Mouse (Mus musculus): ENCODE data around the gene Bean1. TPM values are rescaled to one million over a fixed set of nuclear protein-coding genes. Genes with fewer than 3 reads are reported as not detected.
A peak's percentile ranks its signal among the peaks of the same experiment; 100 is the strongest.

Gene Bean1
- 1.1 and 1.2 TPM in 2 replicates for polyA plus RNA-seq (2015; fragmentation: Nextera tagmentation; extraction: Ambion mirVana)

- Histone ChIP-seq H3K4me3 (replicated peaks; ENCODE audit: low read length) (peak within 1 kb of the TSS; percentile 62), H3K27me3 (ENCODE audit: control insufficient read depth, insufficient read depth, low read length) (peaks cover 31% of the 10 kb centered on the region), H3K27ac (ENCODE audit: low read length) (no peak within 1 kb of the TSS), H3K4me2 (ENCODE audit: low read depth, low read length) (peak within 1 kb of the TSS; percentile 92), H3K4me1 (ENCODE audit: control insufficient read depth, insufficient read depth, low read length) (peaks cover 7% of the 10 kb centered on the region; the same call in 1 of the 2 replicates), H3K36me3 (ENCODE audit: control insufficient read depth, insufficient read depth, low read length) (no peaks in the 10 kb centered on the region), H3K9me3 (replicated peaks; ENCODE audit: control insufficient read depth, low read length) (no peaks in the 10 kb centered on the region), H3K9ac (ENCODE audit: low read length) (peak within 1 kb of the TSS; percentile 76)
- peak; percentile 81 for ATAC-seq (ENCODE audit: insufficient read depth, low FRiP score)
- WGBS = 2% methylated on average over 80 of the region's 87 CpGs
Measured at GRCm38 (mm10) chr8:104170118-104171049, at the start of gene Bean1. Bean1 (plus strand) TSS chr8:104170442.

GRCm38 (mm10) chr8:104121640-104122416 is 48.4 kb upstream of the Bean1 start:
- 70% methylated on average over 12 of the region's 12 CpGs for WGBS
- no peak for ATAC-seq (ENCODE audit: insufficient read depth, low FRiP score)

GRCm38 (mm10) chr8:104123080-104123657 is 47.1 kb upstream of the Bean1 start:
- no peak overlapping the region for H3K9ac ChIP-seq (ENCODE audit: low read length)
- no peaks in the 10 kb centered on the region for H3K27me3 ChIP-seq (ENCODE audit: control insufficient read depth, insufficient read depth, low read length)
- H3K4me1 ChIP-seq (ENCODE audit: control insufficient read depth, insufficient read depth, low read length) = no peaks in the 10 kb centered on the region
- no peak overlapping the region for H3K4me3 ChIP-seq (replicated peaks; ENCODE audit: low read length)
- no peak for ATAC-seq (ENCODE audit: insufficient read depth, low FRiP score)
- H3K9me3 ChIP-seq (replicated peaks; ENCODE audit: control insufficient read depth, low read length) = no peaks in the 10 kb centered on the region
- H3K4me2 ChIP-seq (ENCODE audit: low read depth, low read length) = no peak overlapping the region
- H3K36me3 ChIP-seq (ENCODE audit: control insufficient read depth, insufficient read depth, low read length) = no peaks in the 10 kb centered on the region
- WGBS = 81% methylated on average over 2 of the region's 2 CpGs
- no peak overlapping the region for H3K27ac ChIP-seq (ENCODE audit: low read length)

More at GRCm38 (mm10) chr8:104121640-104122416, 48.4 kb upstream of the Bean1 start:
- no peaks in the 10 kb centered on the region for H3K4me1 ChIP-seq (ENCODE audit: control insufficient read depth, insufficient read depth, low read length)
- H3K27me3 ChIP-seq (ENCODE audit: control insufficient read depth, insufficient read depth, low read length) = no peaks in the 10 kb centered on the region
- H3K27ac ChIP-seq (ENCODE audit: low read length) = no peak overlapping the region
- no peak overlapping the region for H3K9ac ChIP-seq (ENCODE audit: low read length)
- no peaks in the 10 kb centered on the region for H3K9me3 ChIP-seq (replicated peaks; ENCODE audit: control insufficient read depth, low read length)
- H3K36me3 ChIP-seq (ENCODE audit: control insufficient read depth, insufficient read depth, low read length) = no peaks in the 10 kb centered on the region
- H3K4me2 ChIP-seq (ENCODE audit: low read depth, low read length) = no peak overlapping the region
- H3K4me3 ChIP-seq (replicated peaks; ENCODE audit: low read length) = no peak overlapping the region

- H3K4me2 ChIP-seq (ENCODE audit: low read depth, low read length) = no peak overlapping the region
- no peak overlapping the region for H3K4me3 ChIP-seq (replicated peaks; ENCODE audit: low read length)
- H3K9ac ChIP-seq (ENCODE audit: low read length) = no peak overlapping the region
- H3K27me3 ChIP-seq (ENCODE audit: control insufficient read depth, insufficient read depth, low read length) = no peaks in the 10 kb centered on the region
- no peaks in the 10 kb centered on the region for H3K36me3 ChIP-seq (ENCODE audit: control insufficient read depth, insufficient read depth, low read length)
- no peaks in the 10 kb centered on the region for H3K4me1 ChIP-seq (ENCODE audit: control insufficient read depth, insufficient read depth, low read length)
- no peak overlapping the region for H3K27ac ChIP-seq (ENCODE audit: low read length)
- WGBS = 74% methylated on average over 5 of the region's 5 CpGs
- H3K9me3 ChIP-seq (replicated peaks; ENCODE audit: control insufficient read depth, low read length) = no peaks in the 10 kb centered on the region
- no peak for ATAC-seq (ENCODE audit: insufficient read depth, low FRiP score)
Measured at GRCm38 (mm10) chr8:104124534-104124933, 45.7 kb upstream of the Bean1 start.

- 54% methylated on average over 4 of the region's 4 CpGs for WGBS
- Histone ChIP-seq H3K4me2 (ENCODE audit: low read depth, low read length) (no peak overlapping the region), H3K27me3 (ENCODE audit: control insufficient read depth, insufficient read depth, low read length) (no peaks in the 10 kb centered on the region)
Measured at GRCm38 (mm10) chr8:104127160-104127883, 42.9 kb upstream of the Bean1 start.

GRCm38 (mm10) chr8:104130916-104131315 is 39.3 kb upstream of the Bean1 start:
- no peaks in the 10 kb centered on the region for H3K4me1 ChIP-seq (ENCODE audit: control insufficient read depth, insufficient read depth, low read length)
- no peak overlapping the region for H3K27ac ChIP-seq (ENCODE audit: low read length)
- 94% methylated on average over 9 of the region's 9 CpGs for WGBS
- no peak for ATAC-seq (ENCODE audit: insufficient read depth, low FRiP score)
- no peaks in the 10 kb centered on the region for H3K27me3 ChIP-seq (ENCODE audit: control insufficient read depth, insufficient read depth, low read length)
- H3K9me3 ChIP-seq (replicated peaks; ENCODE audit: control insufficient read depth, low read length) = no peaks in the 10 kb centered on the region
- no peak overlapping the region for H3K4me3 ChIP-seq (replicated peaks; ENCODE audit: low read length)
- H3K9ac ChIP-seq (ENCODE audit: low read length) = no peak overlapping the region
- H3K36me3 ChIP-seq (ENCODE audit: control insufficient read depth, insufficient read depth, low read length) = no peaks in the 10 kb centered on the region
- H3K4me2 ChIP-seq (ENCODE audit: low read depth, low read length) = no peak overlapping the region

More at GRCm38 (mm10) chr8:104127160-104127883, 42.9 kb upstream of the Bean1 start:
- Histone ChIP-seq H3K4me1 (ENCODE audit: control insufficient read depth, insufficient read depth, low read length) (no peaks in the 10 kb centered on the region), H3K27ac (ENCODE audit: low read length) (no peak overlapping the region), H3K9me3 (replicated peaks; ENCODE audit: control insufficient read depth, low read length) (no peaks in the 10 kb centered on the region), H3K9ac (ENCODE audit: low read length) (no peak overlapping the region), H3K4me3 (replicated peaks; ENCODE audit: low read length) (no peak overlapping the region), H3K36me3 (ENCODE audit: control insufficient read depth, insufficient read depth, low read length) (no peaks in the 10 kb centered on the region)
- ATAC-seq (ENCODE audit: insufficient read depth, low FRiP score) = no peak

GRCm38 (mm10) chr8:104131414-104131975 is 38.7 kb upstream of the Bean1 start:
- Histone ChIP-seq H3K4me3 (replicated peaks; ENCODE audit: low read length) (no peak overlapping the region), H3K4me1 (ENCODE audit: control insufficient read depth, insufficient read depth, low read length) (no peaks in the 10 kb centered on the region), H3K27me3 (ENCODE audit: control insufficient read depth, insufficient read depth, low read length) (no peaks in the 10 kb centered on the region), H3K4me2 (ENCODE audit: low read depth, low read length) (no peak overlapping the region), H3K36me3 (ENCODE audit: control insufficient read depth, insufficient read depth, low read length) (no peaks in the 10 kb centered on the region), H3K27ac (ENCODE audit: low read length) (no peak overlapping the region), H3K9ac (ENCODE audit: low read length) (no peak overlapping the region), H3K9me3 (replicated peaks; ENCODE audit: control insufficient read depth, low read length) (no peaks in the 10 kb centered on the region)
- ATAC-seq (ENCODE audit: insufficient read depth, low FRiP score) = no peak
- WGBS = 75% methylated on average over 7 of the region's 7 CpGs

- ATAC-seq (ENCODE audit: insufficient read depth, low FRiP score) = no peak
- 88% methylated on average over 8 of the region's 8 CpGs for WGBS
- no peaks in the 10 kb centered on the region for H3K36me3 ChIP-seq (ENCODE audit: control insufficient read depth, insufficient read depth, low read length)
Measured at GRCm38 (mm10) chr8:104134521-104134920, 35.7 kb upstream of the Bean1 start.

More at GRCm38 (mm10) chr8:104134521-104134920, 35.7 kb upstream of the Bean1 start:
- Histone ChIP-seq H3K4me3 (replicated peaks; ENCODE audit: low read length) (no peak overlapping the region), H3K4me1 (ENCODE audit: control insufficient read depth, insufficient read depth, low read length) (no peaks in the 10 kb centered on the region), H3K4me2 (ENCODE audit: low read depth, low read length) (no peak overlapping the region), H3K9me3 (replicated peaks; ENCODE audit: control insufficient read depth, low read length) (no peaks in the 10 kb centered on the region), H3K9ac (ENCODE audit: low read length) (no peak overlapping the region), H3K27ac (ENCODE audit: low read length) (no peak overlapping the region), H3K27me3 (ENCODE audit: control insufficient read depth, insufficient read depth, low read length) (no peaks in the 10 kb centered on the region)

Data from stomach, embryonic 16.5 days (tissue).